Mouse (Mus musculus): Measurements from ENCODE around the gene Ube2s.
"Not testable (repeated sequence)": the region's sequence is repeated elsewhere in the genome, so short reads cannot be mapped to it uniquely, and the experiment has no call there.

Gene Ube2s

DNA sequence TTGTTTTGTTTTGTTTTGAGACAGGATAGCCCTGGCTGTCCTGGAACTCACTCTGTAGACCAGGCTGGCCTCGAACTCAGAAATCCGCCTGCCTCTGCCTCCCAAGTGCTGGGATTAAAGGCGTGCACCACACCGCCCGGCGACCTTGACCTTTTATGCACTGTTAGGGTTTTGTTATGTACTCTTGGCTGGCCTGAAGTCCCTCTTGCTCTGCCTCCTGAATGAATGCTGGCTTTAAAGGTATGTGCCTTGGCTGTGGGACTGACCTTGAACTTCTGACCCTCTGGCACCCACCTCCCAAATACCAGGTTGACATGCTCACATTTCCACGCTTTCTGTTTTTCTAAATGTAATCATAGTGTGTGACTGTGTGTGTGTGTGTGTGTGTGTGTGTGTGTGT lies 8.5 kb upstream of the Ube2s start:
- DNase-seq, result not testable (repeated sequence)

DNA sequence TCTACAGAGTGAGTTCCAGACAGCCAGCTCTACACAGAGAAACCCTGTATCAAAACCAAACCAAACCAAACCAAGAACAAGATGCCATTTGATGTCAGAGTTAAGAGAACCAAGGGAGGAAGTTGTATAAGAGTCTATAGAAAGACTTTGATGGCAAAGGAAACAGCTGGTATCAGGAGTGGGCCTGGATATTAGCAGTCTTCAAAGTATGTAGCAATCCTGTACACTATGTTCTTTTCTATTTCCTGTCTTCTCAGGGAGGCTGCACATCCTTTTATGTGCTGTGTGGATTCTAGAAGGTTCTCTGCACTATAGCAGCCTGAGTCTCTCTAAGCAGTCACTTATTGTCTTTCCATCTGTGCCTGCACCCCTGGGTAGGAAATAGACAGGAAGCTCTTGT lies 4.2 kb upstream of the Ube2s start:
- no peak for DNase-seq

DNA sequence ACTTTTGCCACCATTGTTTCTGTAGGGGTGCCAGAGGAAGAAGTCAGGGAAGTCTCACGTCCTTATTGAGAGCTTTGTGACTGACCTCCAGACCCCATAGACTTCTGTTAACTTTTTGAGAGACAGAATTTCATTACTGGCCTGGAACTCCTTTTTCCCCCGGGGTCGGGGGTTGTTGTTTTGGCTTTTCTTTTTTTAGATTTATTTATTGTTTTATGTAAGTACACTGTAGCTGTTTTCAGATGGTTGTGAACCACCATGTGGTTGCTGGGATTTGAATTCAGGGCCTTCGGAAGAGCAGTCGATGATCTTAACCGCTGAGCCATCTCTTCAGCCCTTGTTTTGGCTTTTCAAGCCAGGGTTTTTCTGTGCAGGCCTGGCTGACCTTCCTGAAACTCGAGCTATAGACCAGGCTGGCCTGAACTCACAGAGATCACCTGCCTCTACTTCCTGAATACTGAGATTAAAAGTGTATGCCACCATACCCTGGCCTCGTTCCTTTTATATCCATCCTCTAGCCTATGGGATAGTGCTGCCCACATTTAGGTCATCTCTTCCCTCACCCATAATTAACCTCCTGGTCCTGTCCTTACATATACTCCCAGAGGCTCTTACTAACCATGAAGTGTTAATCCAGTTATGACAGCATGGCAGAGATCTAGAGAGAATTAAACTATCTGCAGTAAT lies 858 bp upstream of the Ube2s start:
- DNase-seq, result no peak

DNA sequence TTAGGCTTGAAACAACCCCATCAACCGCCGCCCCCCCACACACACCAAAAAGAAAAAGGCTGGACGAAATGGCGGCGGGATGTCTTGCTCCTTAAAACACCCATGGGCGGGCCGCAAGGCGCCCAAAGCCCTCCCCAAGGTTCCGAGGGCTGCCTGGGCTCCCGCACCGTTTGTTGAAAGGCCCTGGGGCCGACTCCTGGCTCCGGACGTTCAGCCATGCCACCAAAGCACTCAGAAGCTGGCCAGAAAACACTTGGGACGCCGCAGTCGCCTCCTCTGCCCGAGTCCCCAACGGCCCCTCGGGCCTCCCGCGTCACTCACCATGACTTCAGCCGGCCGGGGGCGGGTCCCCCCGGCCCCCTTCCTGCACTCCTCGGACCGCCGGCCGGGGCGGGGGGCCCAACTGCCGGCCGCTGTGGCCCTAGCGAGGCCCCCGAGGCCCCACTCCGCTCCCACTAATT lies 518 bp downstream of the Ube2s start:
- DNase-seq, result peak; percentile 44

DNA sequence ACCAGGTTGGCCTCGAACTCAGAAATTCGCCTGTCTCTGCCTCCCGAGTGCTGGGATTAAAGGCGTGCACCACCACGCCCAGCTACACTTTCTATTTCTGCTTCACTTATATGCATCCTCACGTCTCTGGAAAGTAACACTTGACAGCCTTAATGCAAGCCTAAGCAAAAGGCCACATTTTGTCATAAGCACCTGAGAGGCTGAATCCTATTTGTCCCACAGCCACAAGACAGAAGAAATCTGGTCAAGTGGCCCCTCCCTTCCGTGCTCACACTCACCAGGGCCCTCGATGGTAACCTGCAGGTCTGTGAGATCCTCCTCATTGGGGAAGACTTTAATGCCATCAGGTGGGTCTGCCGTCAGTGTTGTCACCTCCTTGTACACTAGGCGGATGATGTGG lies 1.3 kb downstream of the Ube2s start:
- DNase-seq, result not testable (repeated sequence)

DNA sequence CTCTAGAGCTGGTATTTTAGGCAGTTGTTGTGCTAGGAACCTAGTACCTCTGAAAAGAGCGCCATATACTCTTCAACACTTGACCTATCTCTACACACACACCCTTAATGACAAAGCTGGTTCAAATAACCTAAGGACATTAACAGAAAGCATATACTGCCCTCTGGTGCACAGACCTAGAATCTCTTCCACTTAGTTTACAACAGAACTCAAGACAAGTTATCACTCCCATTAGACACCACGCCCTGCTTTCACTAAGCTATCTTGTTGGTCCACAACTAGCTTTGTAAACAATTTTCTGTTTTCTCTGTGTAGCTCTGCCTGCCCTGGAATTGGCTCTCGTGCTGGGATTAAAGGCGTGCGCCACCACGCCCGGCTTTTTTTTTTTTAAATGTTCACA lies 5.7 kb downstream of the Ube2s start:
- peak; percentile 59 for DNase-seq

DNA sequence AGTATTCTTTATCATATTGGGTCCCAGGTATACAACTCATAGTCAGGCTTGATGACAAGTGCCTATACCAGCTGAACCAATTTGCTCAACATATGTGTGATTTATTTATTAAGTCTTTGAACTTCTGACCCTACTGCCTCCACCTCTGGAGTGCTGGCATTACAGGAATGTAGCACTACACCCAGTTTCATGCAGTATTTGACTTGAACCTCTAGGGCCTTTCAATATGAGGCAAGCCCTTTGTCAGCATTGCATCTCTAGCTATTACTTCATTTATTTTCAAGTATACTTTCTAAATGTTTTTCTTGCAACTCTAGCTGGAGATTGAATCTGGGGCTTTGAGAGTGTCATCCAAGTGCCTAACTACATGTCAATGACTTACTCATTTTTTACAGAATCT lies 10.1 kb downstream of the Ube2s start:
- no peak for DNase-seq

DNA sequence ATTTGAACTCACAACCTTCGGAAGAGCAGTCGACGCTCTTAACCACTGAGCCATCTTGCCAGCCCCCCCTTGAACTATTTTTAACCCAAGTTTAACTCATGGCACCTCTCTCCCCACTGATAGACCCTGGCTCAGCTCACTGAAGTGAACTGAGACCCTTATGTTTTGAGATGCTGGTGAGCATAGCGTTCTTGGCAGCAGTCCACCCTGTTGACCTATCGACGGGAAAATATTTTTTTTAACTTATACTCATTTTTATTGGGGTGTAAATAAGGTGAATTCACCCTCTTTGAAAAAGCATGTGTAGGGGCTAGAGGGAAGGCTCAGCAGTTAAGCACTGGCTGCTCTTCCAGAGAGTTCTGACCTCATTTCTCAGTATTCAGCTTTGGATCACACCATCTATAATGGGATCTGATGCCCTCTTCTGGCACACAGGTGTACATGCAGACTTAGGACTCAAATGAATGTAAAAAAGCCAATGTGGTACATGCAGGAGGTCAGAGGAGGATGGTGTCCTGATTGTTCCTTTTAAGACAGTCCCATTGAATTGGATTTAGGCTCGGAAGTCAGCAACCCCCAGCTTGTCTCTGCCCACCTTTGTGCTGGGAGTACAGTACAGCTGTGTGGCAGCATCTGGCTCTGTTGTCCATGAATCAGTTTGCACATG lies 16.5 kb downstream of the Ube2s start:
- no peak for DNase-seq

DNA sequence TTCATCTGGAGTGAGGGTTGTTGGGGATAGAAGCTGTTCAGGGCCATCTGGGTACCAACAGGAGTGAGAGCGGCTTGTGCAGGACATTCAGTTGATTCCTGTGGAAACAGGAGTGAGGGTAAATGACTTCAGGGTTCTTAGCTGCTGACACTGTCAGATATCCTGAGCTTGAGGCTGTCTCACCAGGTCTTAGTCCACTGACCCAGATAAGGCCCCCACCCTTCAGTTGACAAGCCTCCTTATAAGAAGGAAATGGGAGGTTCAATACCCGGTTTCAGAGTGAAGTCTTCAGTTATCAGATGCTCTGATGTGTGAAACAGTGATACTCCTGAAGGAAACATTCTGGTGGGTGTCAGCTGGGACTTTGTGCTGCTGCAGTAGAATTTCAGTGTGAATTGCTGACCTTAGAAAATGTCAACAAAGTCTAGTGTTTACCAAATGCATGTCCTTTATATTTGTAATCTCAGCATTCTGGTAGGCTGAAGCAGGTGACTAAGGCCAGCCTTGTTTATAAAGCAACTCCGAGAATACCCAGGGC lies 17.7 kb downstream of the Ube2s start:
- no peak for DNase-seq

DNA sequence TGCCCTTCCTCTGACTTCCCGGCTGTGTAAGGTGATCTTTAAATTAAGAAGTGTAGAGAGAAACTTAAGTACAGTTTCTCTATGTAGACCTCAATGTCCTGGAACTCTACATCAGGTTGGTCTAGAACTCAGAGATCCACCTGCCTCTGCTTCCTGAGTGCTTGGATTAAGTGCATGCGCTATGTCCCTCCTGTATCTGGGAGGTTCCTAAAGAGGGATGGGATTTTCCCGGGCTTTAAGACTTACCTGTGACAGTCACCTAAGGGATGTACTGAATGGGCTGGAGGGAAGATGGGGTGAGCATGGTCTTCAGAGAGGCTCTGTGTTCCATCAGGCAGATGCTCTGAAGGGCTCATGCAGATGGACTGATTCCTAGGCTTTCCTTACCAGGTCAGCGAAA lies 18.7 kb downstream of the Ube2s start:
- DNase-seq, result no peak

DNA sequence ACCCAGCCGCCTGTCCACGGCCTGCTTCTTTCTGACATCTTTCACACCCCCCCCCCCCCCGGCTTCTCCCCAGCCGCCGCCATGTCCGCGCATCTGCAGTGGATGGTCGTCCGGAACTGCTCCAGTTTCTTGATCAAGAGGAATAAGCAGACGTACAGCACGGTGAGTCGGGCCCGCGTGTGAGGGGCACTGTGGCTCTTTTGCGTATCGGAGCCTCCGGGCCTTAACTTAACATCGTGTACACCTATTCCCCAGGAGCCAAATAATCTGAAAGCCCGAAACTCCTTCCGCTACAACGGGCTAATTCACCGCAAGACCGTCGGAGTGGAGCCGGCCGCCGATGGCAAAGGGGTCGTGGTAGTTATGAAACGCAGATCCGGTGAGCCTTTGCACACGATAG lies 19.1 kb downstream of the Ube2s start:
- not testable (repeated sequence) for DNase-seq

DNA sequence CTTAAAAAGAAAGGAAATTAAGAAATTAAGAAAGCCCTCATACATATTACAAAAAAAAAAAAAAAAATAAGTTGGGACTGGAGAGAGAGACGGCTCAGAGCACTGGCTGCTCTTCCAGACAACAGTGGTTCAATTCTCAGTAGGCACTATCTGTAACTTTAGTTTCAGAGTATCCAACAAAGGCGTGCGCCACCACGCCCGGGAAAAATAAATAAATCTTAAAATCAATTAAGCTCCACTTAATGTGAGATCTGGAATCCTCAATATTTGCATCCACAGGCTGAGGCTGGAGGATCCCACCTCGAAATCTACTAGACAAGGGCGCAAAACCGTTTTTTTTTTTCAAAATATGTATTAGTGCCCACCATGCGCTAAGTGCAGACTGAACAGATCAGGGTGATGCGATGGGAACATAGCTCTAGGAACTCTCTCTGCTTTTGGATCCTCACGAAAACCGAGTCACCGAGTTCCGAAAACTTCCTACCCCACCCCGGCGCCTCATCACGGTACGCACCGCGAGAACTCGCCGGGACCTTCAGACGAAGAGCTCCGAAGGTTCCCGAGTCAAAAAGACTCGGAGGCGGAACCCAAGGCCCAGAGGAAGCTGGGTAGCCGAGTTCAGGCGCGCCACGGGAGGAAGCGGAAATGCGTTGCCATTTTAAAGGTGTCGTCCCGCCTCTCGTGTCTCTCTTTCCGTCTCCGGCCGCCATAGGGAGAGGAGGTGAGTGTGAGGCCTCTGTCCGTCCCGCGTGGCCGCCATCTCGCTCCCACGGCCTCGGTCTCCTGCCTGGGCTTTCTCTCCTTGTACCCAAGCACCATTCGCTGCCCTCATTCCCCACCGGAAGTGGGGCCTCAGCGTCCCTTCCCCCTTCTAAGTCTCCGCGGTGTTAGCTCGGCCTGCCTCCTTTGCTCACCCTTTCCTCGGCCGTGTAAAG lies 19.8 kb downstream of the Ube2s start, which contains the start of gene Rpl28:
TSS of gene Rpl28 (plus strand) at position 597 of the 935 bp plus-strand sequence.
- peak; percentile 96 for DNase-seq

DNA sequence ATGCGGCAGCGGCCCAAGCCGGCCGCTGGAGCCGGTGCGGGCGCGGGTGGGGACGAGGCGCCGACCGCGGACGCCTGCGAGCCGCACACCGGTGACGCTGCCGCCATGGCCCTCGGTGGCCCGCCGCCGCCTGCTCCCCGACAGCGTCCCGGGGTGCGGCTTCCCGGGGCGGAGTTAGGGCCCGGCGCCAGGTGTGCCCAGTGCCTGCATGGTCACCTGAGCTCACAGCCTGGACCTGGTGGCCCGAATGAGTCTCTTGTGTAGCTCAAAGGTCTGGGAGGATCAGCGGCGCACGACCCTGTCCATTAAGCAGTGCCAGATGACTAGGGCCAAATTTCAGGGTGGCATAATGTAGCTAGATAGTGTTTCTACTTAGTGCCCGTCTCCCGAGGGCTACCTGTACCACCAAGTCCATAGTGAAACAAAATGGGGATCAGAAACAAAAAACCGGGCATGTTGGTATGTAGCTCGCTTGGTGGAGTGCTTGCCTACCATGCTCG lies 22.9 kb downstream of the Ube2s start, which contains the start of gene Tmem238:
TSS of gene Tmem238 (minus strand) at position 221 of the 500 bp plus-strand sequence.
- peak; percentile 73 for DNase-seq

DNA sequence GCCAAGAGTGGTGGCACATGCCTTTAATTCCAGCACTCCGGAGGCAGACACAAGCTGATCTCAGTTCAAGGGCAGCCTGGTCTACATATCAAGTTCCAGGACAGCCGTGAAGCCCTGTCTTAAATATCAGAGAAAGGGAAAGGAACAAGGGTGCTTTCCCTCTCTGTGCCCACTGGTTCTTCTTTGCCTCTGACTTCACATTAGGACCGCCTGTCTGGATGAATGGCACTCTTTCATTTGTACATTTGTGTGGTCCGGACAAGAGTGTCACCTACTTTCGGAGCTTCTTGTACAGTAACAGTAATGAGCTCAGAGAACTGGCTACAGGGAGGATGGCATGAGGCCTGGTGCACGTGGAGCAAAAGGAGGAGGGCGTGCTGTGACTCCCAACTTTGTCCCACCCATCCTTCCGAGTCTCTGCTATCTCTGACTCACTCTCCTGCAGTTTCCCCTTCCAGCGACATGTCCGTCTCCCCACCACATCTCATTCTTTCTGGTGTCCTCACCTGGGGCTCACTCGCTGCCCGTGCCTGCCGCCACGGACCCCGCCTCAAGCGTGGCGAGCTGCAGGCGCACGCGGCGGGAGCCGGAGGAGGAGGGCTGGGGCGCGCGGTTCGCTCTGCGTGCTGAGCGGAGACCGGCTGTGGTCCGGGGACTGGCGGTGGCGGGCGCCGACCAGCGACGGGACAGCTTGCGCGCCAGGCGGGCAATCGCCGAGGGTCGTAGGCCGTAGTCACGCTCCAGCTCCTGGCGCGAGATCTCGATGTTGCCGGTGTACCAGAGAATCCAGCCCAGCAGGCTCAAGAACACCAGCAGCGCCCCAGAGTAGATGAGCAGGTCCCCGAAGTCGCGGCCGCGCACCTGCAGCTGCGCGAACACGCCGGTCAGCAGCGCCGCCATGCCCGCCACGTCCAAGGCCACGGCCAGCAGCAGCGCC lies 23.6 kb downstream of the Ube2s start:
- peak; percentile 68 for DNase-seq

DNA sequence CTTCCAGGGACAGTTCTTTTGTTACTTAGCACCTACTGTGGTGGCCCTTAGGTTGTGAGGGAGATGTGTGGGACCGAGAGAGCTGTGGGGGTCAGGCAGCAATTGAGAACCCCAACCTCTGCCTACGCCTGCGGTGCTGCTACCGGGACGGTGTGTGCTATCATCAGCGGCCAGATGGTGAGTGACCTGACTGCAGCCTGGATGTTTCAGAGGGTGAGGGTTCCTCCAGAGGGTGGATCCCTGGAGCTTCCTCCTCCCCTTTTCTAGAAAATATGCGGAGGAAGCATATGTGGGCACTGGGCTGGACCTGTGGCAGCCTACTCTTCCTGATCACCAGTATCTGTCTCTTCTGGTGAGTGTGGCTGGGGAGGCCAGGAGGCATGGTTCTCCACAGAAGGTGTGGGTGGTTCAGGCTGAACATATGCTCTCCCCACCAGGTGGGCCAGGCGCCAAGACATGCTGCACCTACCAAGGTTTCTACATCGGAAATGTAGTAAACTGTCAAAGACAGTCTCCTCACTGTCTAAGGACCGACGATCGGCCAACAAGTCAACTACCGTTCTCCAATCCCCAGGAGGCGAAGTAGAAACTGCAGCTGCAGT lies 28.6 kb downstream of the Ube2s start:
- peak; percentile 50 for DNase-seq

DNA sequence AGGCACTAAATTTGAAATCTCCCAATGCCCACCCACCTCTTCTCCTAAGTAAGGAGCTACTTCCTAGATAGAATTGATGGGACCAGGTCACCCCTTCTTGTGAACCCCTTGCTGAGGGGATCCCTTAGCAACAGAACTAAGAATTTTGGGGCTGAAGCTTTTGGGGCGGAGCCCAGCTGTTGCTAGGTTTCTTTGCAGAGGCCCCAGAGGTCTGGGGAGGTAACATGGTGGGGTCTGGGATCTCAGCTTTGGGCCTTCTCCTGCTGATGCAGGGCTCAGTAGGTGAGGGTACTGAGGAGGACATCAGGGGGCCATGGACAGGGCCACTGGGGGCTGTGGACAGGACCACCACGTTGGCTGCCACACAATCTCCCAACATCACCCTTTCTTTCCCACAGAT lies 29.6 kb downstream of the Ube2s start, which contains the start of the genes Il11 and Tmem190:
TSS of gene Il11 (minus strand) at position 101 of the 400 bp plus-strand sequence.
TSS of gene Tmem190 (plus strand) at position 179 of the 400 bp plus-strand sequence.
- no peak for DNase-seq

DNA sequence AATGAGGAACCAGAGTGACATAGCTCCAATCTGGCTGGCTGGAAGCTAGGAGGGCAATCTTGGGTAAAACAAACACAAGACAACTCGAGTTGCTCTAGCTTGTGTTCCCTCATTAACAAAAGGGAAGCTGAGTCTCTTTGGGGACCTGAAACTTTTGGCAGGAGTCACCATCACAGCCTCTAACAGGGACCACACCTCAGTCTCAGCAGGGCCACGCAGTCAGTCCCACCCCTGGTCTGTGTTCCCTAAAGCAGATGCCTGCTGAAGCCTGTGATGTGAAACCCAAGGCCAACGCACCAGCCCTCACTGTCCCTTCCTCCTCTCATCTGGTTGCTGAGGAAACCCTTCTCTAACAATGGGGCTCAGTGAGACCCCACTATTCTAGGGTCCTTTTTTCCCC lies 30.3 kb downstream of the Ube2s start:
- DNase-seq, result no peak

DNA sequence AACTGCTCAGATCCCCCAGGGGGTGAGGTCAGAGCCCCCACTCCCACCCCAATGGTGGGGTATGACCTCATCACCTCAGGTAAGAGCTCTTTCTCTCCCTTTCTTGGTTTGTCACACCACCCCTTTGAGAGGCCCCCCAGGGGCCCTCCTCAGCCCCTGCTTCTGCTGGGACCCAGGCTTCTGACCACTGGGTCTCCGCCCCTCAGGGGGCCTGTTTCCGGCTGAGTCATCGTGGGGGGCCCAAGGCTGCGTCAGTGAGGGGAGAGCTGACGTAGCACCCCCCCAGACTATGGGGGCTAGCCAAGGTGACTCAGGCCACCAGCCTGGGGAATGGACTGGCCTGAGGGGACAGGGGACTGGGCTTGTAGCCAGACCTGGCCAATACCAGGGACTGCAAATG lies 32.5 kb downstream of the Ube2s start:
- no peak for DNase-seq

DNA sequence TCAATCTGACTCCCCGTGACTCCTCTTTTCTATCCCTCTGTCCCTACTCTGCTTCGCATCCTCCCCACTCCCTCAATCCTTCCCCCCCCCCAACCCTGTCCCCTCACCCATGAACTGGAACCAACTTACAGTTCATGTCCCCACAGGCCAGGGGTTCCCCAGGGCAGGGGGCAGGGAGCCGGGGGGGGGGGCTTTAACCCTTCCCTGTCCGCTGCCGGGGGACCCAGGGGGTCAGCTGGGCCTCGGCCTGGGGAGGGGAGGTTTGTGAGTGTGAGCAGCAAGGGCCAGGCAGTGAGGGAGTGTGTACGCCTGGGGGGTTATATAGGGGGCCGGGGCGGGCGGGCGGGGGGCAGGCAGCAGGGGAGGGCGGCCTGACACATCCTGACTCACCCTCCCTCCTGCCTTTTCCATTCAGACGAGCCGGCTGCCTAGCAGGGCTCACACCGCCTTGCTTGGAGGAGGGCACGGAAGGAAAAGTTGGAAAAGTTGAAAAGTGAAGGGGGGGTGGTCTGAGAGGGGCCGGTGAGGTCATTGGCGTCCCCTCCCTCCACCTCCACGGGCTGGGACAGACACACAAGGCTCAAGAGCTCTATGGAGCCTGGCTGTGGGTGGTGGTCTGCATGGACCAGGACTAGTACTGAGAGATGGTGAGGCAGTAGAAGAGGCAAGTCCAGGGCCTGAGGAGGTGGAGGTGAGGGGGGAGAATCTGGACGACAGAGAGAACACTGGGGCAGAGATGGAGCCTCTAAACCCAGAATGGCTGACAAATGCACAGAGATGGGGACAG lies 34.3 kb downstream of the Ube2s start:
- DNase-seq, result no peak
